Mouse (Mus musculus): ENCODE data around the gene Prkci. TPM values are rescaled to one million over a fixed set of nuclear protein-coding genes. Genes with fewer than 3 reads are reported as not detected.

Gene Prkci
- total and polyA plus RNA-seq, 3 experiments: 4.8 to 37.8 (median 24.4) TPM

DNA sequence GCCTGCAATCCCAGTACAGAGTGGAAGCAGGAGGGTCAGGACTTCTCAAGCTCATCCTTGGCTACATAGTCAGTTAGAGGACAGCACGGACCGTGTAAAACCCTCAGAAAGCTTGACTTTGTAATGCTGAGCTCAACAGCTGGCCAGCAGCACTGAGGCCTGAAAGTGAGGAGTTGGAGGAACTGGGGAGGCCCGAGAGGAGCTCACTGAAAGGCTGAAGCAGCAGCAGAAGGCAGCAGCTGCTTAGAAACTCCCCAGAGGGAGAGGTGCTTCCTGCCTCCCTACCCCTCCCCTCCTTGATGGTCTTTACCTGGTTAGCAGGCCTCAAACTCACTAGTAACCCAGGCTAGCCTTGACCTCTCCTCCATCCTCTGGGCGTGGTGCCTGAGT, 4.5 kb downstream of the Prkci start:
- no peaks in the 10 kb centered on the region for H3K27me3 ChIP-seq (ENCODE audit: insufficient read depth, low read length)
- no peak overlapping the region for H3K4me3 ChIP-seq (ENCODE audit: low read depth, low read length)
- peaks cover 20% of the 10 kb centered on the region for H3K36me3 ChIP-seq (replicated peaks)
- no peak for TF ChIP-seq POLR2AphosphoS5 (IDR thresholded peaks at IDR 0.05; ENCODE audit: insufficient replicate concordance, low read depth, low read length)
- no peak for TF ChIP-seq TAL1 (conservative IDR thresholded peaks at IDR 0.05; ENCODE audit: low read depth, low read length)
- no peak for TF ChIP-seq GATA2 (IDR thresholded peaks at IDR 0.05; ENCODE audit: borderline replicate concordance, low read depth, low read length)
- no peak for TF ChIP-seq GATA1 (IDR thresholded peaks at IDR 0.05; ENCODE audit: borderline replicate concordance, low read length)
- no peak for TF ChIP-seq CTCF (IDR thresholded peaks at IDR 0.05; ENCODE audit: low read depth, low read length)
- no peak for ATAC-seq (ENCODE audit: extremely low read depth, insufficient number of reproducible peaks, low FRiP score, poor library complexity, severe bottlenecking)
- DNase-seq (ENCODE audit: low spot score): no peak
- H3K4me1 ChIP-seq (ENCODE audit: insufficient read depth, low read depth, low read length): peaks cover 53% of the 10 kb centered on the region
- no peaks in the 10 kb centered on the region for H3K9me3 ChIP-seq (replicated peaks)

DNA sequence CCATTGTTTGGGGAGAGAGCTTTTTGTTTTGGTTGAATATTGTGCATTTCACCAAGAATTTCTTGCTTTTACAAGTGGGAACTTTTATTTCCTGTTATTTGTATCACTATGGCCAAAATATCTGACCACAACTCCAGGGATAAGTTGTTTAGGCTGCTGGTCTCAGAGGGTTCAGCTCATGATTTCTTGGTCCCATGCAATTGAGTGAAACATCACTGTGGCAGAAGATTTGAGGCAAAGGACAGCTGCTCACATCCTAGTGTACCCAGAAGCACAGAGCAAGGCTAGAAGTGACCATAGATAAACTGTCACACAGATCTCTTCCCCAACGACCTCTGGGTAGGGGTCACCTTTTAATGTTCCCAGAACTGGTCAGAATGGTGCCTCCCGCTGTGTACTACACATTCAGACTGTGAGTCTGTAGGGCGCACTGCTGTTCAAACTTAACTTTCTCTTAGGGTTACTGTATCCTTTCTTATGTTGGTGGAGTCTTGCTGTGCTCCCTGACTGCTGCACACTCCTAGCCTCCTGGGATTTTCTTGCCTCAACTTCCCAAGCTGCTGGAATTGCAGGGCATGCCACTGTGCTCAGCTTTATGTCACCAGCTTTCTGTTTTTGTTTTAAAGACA, 5.6 kb downstream of the Prkci start:
- Histone ChIP-seq H3K4me3 (ENCODE audit: low read depth, low read length) (no peak overlapping the region), H3K36me3 (replicated peaks) (peaks cover 20% of the 10 kb centered on the region), H3K4me1 (ENCODE audit: insufficient read depth, low read depth, low read length) (peaks cover 50% of the 10 kb centered on the region), H3K27me3 (ENCODE audit: insufficient read depth, low read length) (no peaks in the 10 kb centered on the region), H3K9me3 (replicated peaks) (no peaks in the 10 kb centered on the region)
- TF ChIP-seq TAL1 (conservative IDR thresholded peaks at IDR 0.05; ENCODE audit: low read depth, low read length): no peak
- TF ChIP-seq POLR2AphosphoS5 (IDR thresholded peaks at IDR 0.05; ENCODE audit: insufficient replicate concordance, low read depth, low read length): no peak
- TF ChIP-seq GATA1 (IDR thresholded peaks at IDR 0.05; ENCODE audit: borderline replicate concordance, low read length): no peak
- no peak for TF ChIP-seq GATA2 (IDR thresholded peaks at IDR 0.05; ENCODE audit: borderline replicate concordance, low read depth, low read length)
- TF ChIP-seq CTCF (IDR thresholded peaks at IDR 0.05; ENCODE audit: low read depth, low read length): no peak
- DNase-seq (ENCODE audit: low spot score) (no peak), ATAC-seq (ENCODE audit: extremely low read depth, insufficient number of reproducible peaks, low FRiP score, poor library complexity, severe bottlenecking) (no peak)

DNA sequence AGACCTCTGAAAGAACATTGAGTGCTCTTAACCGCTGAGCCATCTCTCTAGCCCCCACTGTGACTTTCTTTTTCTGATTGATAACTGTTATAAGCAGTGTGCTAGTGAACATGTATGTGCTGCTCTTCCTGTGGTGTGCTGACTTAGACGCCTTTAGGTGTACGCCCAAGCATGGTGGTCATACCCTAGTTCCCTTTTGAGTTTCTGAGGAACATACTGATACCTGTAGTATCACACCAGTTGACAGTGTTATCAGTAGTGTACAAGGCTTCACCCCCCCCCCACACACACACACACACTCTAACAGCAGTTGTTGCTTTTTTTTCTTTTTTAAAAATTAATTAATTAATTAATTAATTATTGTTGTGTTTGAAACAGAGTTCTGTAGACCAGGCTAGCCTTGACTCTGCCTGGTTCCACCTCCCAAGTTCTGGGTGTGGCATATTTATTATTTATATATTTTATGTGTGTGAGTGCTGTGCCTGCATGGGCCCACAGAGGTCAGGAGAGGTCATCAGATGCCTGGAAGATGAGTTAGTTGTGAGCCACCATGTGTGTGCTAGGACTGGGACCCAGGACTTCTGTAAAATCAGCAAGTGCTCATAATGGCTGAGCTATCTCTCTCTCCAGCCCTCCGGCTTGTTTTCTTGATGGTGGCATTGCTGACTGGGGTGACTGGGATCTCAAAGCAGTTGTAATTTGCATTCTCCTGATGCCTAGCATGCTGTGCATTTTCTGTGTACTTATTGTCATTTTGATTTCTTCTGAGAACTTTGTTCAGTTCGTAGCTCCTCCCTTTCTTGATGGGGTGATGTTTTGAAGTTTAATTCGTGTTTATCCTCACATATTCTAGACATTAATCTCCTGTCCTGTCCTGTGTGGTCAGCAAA, 9.0 kb downstream of the Prkci start:
- no peaks in the 10 kb centered on the region for H3K9me3 ChIP-seq (replicated peaks)
- no peaks in the 10 kb centered on the region for H3K27me3 ChIP-seq (ENCODE audit: insufficient read depth, low read length)
- no peak for TF ChIP-seq CTCF (IDR thresholded peaks at IDR 0.05; ENCODE audit: low read depth, low read length)
- TF ChIP-seq GATA2 (IDR thresholded peaks at IDR 0.05; ENCODE audit: borderline replicate concordance, low read depth, low read length): no peak
- no peak for TF ChIP-seq GATA1 (IDR thresholded peaks at IDR 0.05; ENCODE audit: borderline replicate concordance, low read length)
- TF ChIP-seq TAL1 (conservative IDR thresholded peaks at IDR 0.05; ENCODE audit: low read depth, low read length): no peak
- no peak for TF ChIP-seq POLR2AphosphoS5 (IDR thresholded peaks at IDR 0.05; ENCODE audit: insufficient replicate concordance, low read depth, low read length)
- H3K4me1 ChIP-seq (ENCODE audit: insufficient read depth, low read depth, low read length): peaks cover 31% of the 10 kb centered on the region
- ATAC-seq (ENCODE audit: extremely low read depth, insufficient number of reproducible peaks, low FRiP score, poor library complexity, severe bottlenecking) (no peak), DNase-seq (ENCODE audit: low spot score) (no peak)
- H3K36me3 ChIP-seq (replicated peaks): peaks cover 12% of the 10 kb centered on the region
- no peak overlapping the region for H3K4me3 ChIP-seq (ENCODE audit: low read depth, low read length)

DNA sequence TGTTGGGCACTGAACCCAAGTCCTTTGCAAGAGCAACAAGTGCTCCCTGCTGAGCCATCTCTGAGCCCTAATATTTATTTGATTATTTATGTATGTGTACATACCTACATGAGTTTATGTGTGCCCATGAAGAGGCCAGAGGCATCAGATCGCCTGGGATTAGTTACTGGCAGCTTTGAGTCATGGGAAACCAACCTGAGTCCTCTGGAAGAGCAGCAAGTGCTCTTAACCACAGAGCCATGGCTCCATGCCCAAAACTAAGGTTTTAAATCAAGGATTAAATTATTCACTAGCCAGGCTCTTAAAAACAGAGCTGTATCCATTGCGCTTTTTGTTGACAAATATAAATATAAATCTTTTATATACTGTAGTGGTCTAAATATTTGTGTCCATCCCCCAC, 18.8 kb downstream of the Prkci start:
- DNase-seq (ENCODE audit: low spot score) (no peak), ATAC-seq (ENCODE audit: extremely low read depth, insufficient number of reproducible peaks, low FRiP score, poor library complexity, severe bottlenecking) (no peak)
- Histone ChIP-seq H3K4me3 (ENCODE audit: low read depth, low read length) (no peak overlapping the region), H3K27me3 (ENCODE audit: insufficient read depth, low read length) (no peaks in the 10 kb centered on the region; the same call in 1 of the 2 replicates), H3K36me3 (replicated peaks) (peaks cover 5% of the 10 kb centered on the region), H3K4me1 (ENCODE audit: insufficient read depth, low read depth, low read length) (peaks cover 30% of the 10 kb centered on the region), H3K9me3 (replicated peaks) (no peaks in the 10 kb centered on the region)
- TF ChIP-seq GATA2 (IDR thresholded peaks at IDR 0.05; ENCODE audit: borderline replicate concordance, low read depth, low read length): no peak
- TF ChIP-seq POLR2AphosphoS5 (IDR thresholded peaks at IDR 0.05; ENCODE audit: insufficient replicate concordance, low read depth, low read length): no peak
- TF ChIP-seq GATA1 (IDR thresholded peaks at IDR 0.05; ENCODE audit: borderline replicate concordance, low read length): no peak
- TF ChIP-seq CTCF (IDR thresholded peaks at IDR 0.05; ENCODE audit: low read depth, low read length): no peak
- no peak for TF ChIP-seq TAL1 (conservative IDR thresholded peaks at IDR 0.05; ENCODE audit: low read depth, low read length)

GRCm38 (mm10) chr3:31015682-31016443, 20.3 kb downstream of the Prkci start:
- Histone ChIP-seq H3K9me3 (replicated peaks) (no peaks in the 10 kb centered on the region), H3K36me3 (replicated peaks) (peaks cover 13% of the 10 kb centered on the region), H3K4me1 (ENCODE audit: insufficient read depth, low read depth, low read length) (peaks cover 30% of the 10 kb centered on the region), H3K27me3 (ENCODE audit: insufficient read depth, low read length) (no peaks in the 10 kb centered on the region; the same call in 1 of the 2 replicates), H3K4me3 (ENCODE audit: low read depth, low read length) (no peak overlapping the region)
- no peak for TF ChIP-seq GATA2 (IDR thresholded peaks at IDR 0.05; ENCODE audit: borderline replicate concordance, low read depth, low read length)
- no peak for TF ChIP-seq CTCF (IDR thresholded peaks at IDR 0.05; ENCODE audit: low read depth, low read length)
- no peak for TF ChIP-seq TAL1 (conservative IDR thresholded peaks at IDR 0.05; ENCODE audit: low read depth, low read length)
- TF ChIP-seq GATA1 (IDR thresholded peaks at IDR 0.05; ENCODE audit: borderline replicate concordance, low read length): no peak
- TF ChIP-seq POLR2AphosphoS5 (IDR thresholded peaks at IDR 0.05; ENCODE audit: insufficient replicate concordance, low read depth, low read length): no peak
- no peak for DNase-seq (ENCODE audit: low spot score)
- ATAC-seq (ENCODE audit: extremely low read depth, insufficient number of reproducible peaks, low FRiP score, poor library complexity, severe bottlenecking): no peak

Measured in G1E (cell line).